Mouse (Mus musculus): ENCODE measurements around the gene Usp10. TPM values are rescaled to one million over a fixed set of nuclear protein-coding genes. Genes with fewer than 3 reads are reported as not detected.
A peak's percentile ranks its signal among the peaks of the same experiment; 100 is the strongest.

The Usp10 gene
- polyA plus RNA-seq (2015; fragmentation: Nextera tagmentation; extraction: Ambion mirVana) = 120 and 152 TPM in 2 replicates

DNA sequence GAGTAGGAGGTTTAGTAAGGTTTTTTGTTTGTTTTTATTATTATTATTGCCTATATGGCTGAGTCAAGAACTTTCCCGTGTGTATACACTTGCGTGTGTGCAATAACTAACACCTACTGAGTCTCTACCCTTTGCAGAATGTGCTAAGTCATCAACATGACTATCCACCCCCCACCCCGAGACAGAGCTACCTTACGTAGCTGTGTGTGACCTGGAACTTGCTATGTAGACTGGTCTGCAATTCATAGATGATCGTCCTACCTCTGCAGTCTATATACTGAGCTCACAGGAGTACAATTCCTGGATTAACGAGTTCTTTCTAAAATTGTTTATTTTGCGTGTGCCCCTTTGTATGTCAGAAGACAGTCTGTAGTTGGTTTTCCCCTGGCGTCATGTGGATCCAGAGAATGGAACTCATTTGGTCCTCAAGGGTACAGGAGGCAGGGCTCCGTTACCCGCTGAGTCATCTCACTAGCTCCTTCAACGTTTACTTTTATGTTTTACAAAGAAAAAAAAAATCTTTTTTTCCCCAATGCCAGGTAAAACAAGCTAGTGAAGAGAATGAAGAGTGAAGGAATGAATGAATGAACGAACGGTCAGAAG, at the start of gene Usp10:
Gene Usp10 (plus strand): TSS at position 417 of the 603 bp plus-strand sequence.
- WGBS = 22% methylated on average over 13 of the region's 13 CpGs
- Histone ChIP-seq H3K36me3 (ENCODE audit: control insufficient read depth, insufficient read depth, low read length) (no peaks in the 10 kb centered on the region), H3K9me3 (ENCODE audit: control insufficient read depth, low read length) (no peaks in the 10 kb centered on the region), H3K4me3 (ENCODE audit: low read length) (peak within 1 kb of the TSS; percentile 87), H3K27me3 (replicated peaks; ENCODE audit: control insufficient read depth, insufficient read depth, low read length) (no peaks in the 10 kb centered on the region), H3K4me1 (ENCODE audit: control insufficient read depth, insufficient read depth, low read depth, low read length) (peaks cover 37% of the 10 kb centered on the region), H3K27ac (ENCODE audit: low read depth, low read length) (peak within 1 kb of the TSS; percentile 94), H3K4me2 (ENCODE audit: low read length) (peak within 1 kb of the TSS; percentile 77), H3K9ac (ENCODE audit: low read depth, low read length) (peak within 1 kb of the TSS; percentile 96)
- ATAC-seq = peak; percentile 9

DNA sequence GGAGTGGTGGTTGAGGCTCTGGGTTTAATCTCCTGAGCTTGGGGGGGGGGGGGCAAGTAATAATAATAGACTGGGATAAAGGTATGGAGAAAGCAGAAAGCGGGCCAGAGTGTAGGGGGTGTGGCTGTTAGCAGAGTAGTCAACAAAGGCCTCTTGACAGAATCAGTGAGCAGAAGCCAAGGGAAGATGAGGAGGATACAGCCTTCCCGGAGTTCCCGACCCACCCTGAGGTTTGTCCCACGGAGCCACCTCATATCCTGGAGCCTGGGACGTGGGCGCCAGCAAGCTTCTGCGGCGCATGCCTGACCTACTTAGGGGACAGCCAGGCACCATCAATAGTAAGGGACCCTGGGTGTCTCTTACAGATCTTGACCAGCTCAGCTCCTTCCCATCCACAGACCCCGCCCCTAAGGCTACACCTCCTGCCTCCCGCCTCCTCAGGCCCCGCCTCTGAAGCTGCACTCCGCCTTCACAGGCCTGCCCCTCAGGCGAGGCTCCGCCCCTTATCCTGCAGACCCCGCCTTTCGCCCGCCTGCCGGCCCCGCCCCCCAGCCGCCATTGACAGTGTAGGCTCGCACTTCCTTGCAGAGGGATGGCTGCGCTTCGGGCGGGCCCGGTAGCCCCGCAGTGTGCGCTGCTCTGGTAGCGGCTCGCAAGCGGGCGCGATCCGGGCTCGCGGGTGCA, 48.3 kb upstream of the Usp10 start, which contains the start of gene Klhl36:
Gene Klhl36 (plus strand): TSS at position 561 of the 684 bp plus-strand sequence.
- under 1% methylated on average over 35 of the region's 35 CpGs for WGBS
- H3K4me2 ChIP-seq (ENCODE audit: low read length) = peak within 1 kb of the TSS; percentile 87
- peak within 1 kb of the TSS; percentile 68 for H3K27ac ChIP-seq (ENCODE audit: low read depth, low read length)
- ATAC-seq = peak; percentile 97
- H3K9ac ChIP-seq (ENCODE audit: low read depth, low read length) = peak within 1 kb of the TSS; percentile 94
- peaks cover 15% of the 10 kb centered on the region for H3K4me1 ChIP-seq (ENCODE audit: control insufficient read depth, insufficient read depth, low read depth, low read length)
- H3K36me3 ChIP-seq (ENCODE audit: control insufficient read depth, insufficient read depth, low read length) = no peaks in the 10 kb centered on the region
- no peaks in the 10 kb centered on the region for H3K9me3 ChIP-seq (ENCODE audit: control insufficient read depth, low read length)
- peak within 1 kb of the TSS; percentile 91 for H3K4me3 ChIP-seq (ENCODE audit: low read length)
- no peaks in the 10 kb centered on the region for H3K27me3 ChIP-seq (replicated peaks; ENCODE audit: control insufficient read depth, insufficient read depth, low read length)

DNA sequence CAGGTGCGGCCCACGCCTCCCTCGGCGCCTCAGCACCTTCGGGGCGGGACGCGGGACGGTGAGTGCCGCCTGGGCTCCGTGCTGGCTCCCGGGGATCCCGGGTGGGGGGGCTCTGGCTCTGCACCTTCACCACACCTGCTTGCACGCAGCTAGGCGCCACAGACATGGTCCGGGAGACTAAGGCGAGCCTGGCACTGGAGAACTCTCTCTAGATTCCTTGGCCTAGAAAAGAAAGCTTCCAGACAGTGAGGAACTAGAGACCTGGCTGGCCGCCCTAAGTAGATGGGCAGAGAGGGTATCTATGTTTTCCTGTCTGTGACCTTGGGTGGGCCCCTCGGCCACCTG, 47.8 kb upstream of the Usp10 start:
- peak overlapping the region; percentile 87 for H3K4me2 ChIP-seq (ENCODE audit: low read length)
- H3K9ac ChIP-seq (ENCODE audit: low read depth, low read length) = peak overlapping the region; percentile 94
- no peaks in the 10 kb centered on the region for H3K36me3 ChIP-seq (ENCODE audit: control insufficient read depth, insufficient read depth, low read length)
- 0% methylated on average over 18 of the region's 19 CpGs for WGBS
- H3K27ac ChIP-seq (ENCODE audit: low read depth, low read length) = peak overlapping the region; percentile 68
- no peak for ATAC-seq
- H3K27me3 ChIP-seq (replicated peaks; ENCODE audit: control insufficient read depth, insufficient read depth, low read length) = no peaks in the 10 kb centered on the region
- H3K9me3 ChIP-seq (ENCODE audit: control insufficient read depth, low read length) = no peaks in the 10 kb centered on the region
- peaks cover 15% of the 10 kb centered on the region for H3K4me1 ChIP-seq (ENCODE audit: control insufficient read depth, insufficient read depth, low read depth, low read length)
- H3K4me3 ChIP-seq (ENCODE audit: low read length) = peak overlapping the region; percentile 91

DNA sequence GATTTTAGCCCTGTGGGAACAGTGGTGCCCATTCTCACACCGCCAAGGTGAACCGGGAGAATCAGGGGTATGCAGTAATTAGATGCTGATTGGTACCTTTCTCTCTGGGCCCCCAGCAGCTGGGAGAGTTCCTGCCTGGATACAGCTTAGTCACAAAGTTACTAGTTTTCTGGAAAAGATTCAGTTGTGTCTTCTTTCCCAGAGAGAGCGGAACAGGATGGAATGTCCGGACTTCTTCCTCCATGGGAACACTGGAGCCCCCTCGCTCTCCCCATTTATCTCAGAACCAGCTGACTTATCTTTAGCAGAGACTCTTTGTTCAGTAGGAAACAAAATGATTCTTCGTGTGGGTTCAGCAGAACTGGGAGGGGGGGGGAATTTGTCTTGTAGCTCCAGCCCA, 47.4 kb upstream of the Usp10 start:
- peak overlapping the region; percentile 87 for H3K4me2 ChIP-seq (ENCODE audit: low read length)
- H3K36me3 ChIP-seq (ENCODE audit: control insufficient read depth, insufficient read depth, low read length) = no peaks in the 10 kb centered on the region
- peak overlapping the region; percentile 91 for H3K4me3 ChIP-seq (ENCODE audit: low read length)
- peak overlapping the region; percentile 68; the same call in 1 of the 2 replicates for H3K27ac ChIP-seq (ENCODE audit: low read depth, low read length)
- H3K4me1 ChIP-seq (ENCODE audit: control insufficient read depth, insufficient read depth, low read depth, low read length) = peaks cover 15% of the 10 kb centered on the region
- no peak for ATAC-seq
- H3K9me3 ChIP-seq (ENCODE audit: control insufficient read depth, low read length) = no peaks in the 10 kb centered on the region
- H3K27me3 ChIP-seq (replicated peaks; ENCODE audit: control insufficient read depth, insufficient read depth, low read length) = no peaks in the 10 kb centered on the region
- whole genome bisulfite sequencing = 11% methylated on average over 6 of the region's 6 CpGs
- peak overlapping the region; percentile 94 for H3K9ac ChIP-seq (ENCODE audit: low read depth, low read length)

DNA sequence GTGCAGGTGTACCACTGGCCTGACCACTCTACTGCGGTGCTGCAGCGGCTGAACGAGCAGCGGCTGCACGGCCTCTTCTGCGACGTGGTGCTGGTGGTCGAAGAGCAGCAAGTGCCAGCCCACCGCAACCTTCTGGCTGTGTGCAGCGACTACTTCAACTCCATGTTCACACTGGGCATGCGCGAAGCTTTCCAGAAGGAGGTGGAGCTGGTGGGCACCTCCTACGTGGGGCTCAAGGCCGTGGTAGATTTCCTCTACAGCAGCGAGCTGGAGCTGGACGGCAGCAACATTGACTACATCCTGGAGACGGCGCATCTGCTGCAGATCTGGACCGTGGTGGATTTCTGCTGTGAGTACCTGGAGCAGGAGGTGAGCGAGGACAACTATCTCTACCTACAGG, 40.5 kb upstream of the Usp10 start:
- no peak overlapping the region for H3K4me3 ChIP-seq (ENCODE audit: low read length)
- peaks cover 3% of the 10 kb centered on the region for H3K9me3 ChIP-seq (ENCODE audit: control insufficient read depth, low read length)
- H3K4me2 ChIP-seq (ENCODE audit: low read length) = no peak overlapping the region
- H3K27ac ChIP-seq (ENCODE audit: low read depth, low read length) = no peak overlapping the region
- H3K4me1 ChIP-seq (ENCODE audit: control insufficient read depth, insufficient read depth, low read depth, low read length) = no peaks in the 10 kb centered on the region
- ATAC-seq = no peak
- H3K9ac ChIP-seq (ENCODE audit: low read depth, low read length) = no peak overlapping the region
- WGBS = 85% methylated on average over 20 of the region's 20 CpGs
- H3K36me3 ChIP-seq (ENCODE audit: control insufficient read depth, insufficient read depth, low read length) = peaks cover 33% of the 10 kb centered on the region
- H3K27me3 ChIP-seq (replicated peaks; ENCODE audit: control insufficient read depth, insufficient read depth, low read length) = no peaks in the 10 kb centered on the region

DNA sequence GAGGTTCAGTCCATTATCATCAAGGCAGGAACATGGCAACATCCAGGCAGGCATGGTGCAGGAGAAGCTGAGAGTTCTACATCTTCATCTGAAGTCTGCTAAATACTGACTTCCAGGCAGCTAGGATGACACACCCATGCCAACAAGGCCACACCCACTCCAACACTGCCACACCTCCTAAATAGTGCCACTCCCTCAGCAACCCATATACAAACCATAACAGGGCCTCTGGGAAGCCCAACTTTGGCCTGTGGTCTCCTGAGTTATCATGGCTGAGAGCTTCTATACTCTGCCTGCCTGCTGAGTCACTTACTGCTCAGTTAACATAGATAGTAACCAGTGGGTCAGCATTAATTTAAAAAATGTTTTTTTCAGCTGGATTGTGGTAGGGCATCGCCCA, 37.0 kb upstream of the Usp10 start:
- Histone ChIP-seq H3K9ac (ENCODE audit: low read depth, low read length) (no peak overlapping the region), H3K27ac (ENCODE audit: low read depth, low read length) (no peak overlapping the region), H3K4me3 (ENCODE audit: low read length) (no peak overlapping the region), H3K36me3 (ENCODE audit: control insufficient read depth, insufficient read depth, low read length) (peaks cover 39% of the 10 kb centered on the region), H3K27me3 (replicated peaks; ENCODE audit: control insufficient read depth, insufficient read depth, low read length) (no peaks in the 10 kb centered on the region), H3K9me3 (ENCODE audit: control insufficient read depth, low read length) (peaks cover 3% of the 10 kb centered on the region), H3K4me1 (ENCODE audit: control insufficient read depth, insufficient read depth, low read depth, low read length) (no peaks in the 10 kb centered on the region), H3K4me2 (ENCODE audit: low read length) (no peak overlapping the region)
- ATAC-seq = no peak
- 97% methylated on average over 1 of the region's 1 CpGs for WGBS

DNA sequence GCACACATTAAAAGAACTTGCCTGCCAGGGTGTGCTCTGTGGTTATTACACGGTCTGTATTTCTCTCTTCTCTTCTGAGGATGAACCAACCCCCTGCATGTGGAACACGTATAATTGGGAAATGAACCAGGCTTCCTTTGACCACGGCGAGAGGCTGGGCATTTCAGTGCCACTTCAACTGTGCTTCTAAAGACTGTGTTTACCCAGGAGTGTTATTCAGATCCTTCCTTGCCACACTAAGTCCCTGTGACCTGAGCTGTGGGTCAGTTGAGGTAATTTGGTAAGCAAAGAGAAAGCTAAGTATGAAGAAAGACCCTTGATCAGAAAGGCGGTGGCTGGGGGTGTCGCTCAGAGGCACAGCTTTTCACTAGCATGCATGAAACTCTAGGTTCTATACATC, 28.9 kb upstream of the Usp10 start:
- Histone ChIP-seq H3K9ac (ENCODE audit: low read depth, low read length) (no peak overlapping the region), H3K4me2 (ENCODE audit: low read length) (no peak overlapping the region), H3K27ac (ENCODE audit: low read depth, low read length) (no peak overlapping the region), H3K4me3 (ENCODE audit: low read length) (no peak overlapping the region), H3K27me3 (replicated peaks; ENCODE audit: control insufficient read depth, insufficient read depth, low read length) (no peaks in the 10 kb centered on the region), H3K36me3 (ENCODE audit: control insufficient read depth, insufficient read depth, low read length) (peaks cover 6% of the 10 kb centered on the region; the same call in 1 of the 2 replicates), H3K9me3 (ENCODE audit: control insufficient read depth, low read length) (no peaks in the 10 kb centered on the region), H3K4me1 (ENCODE audit: control insufficient read depth, insufficient read depth, low read depth, low read length) (no peaks in the 10 kb centered on the region; the same call in 1 of the 2 replicates)
- 72% methylated on average over 6 of the region's 6 CpGs for WGBS
- ATAC-seq = no peak

DNA sequence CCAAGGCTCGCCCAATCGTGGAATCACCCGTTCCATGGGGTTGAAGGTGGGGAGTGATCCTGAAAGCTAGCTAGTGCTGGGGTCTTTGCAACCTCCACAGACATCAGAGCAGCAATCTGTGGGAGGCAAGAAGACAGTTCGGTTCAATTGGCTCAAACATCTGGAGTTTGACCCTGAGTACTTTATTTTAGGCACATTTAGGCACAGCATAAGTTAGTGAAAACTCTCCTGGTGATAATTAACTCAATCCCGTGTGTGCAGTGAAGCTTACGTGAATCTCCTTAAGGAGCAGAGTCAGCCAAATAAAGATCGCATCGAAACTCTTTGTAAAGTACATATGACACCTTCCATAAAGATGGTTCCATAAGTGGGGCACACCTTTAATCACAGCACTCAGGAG, 28.2 kb upstream of the Usp10 start:
- no peaks in the 10 kb centered on the region for H3K9me3 ChIP-seq (ENCODE audit: control insufficient read depth, low read length)
- no peaks in the 10 kb centered on the region for H3K27me3 ChIP-seq (replicated peaks; ENCODE audit: control insufficient read depth, insufficient read depth, low read length)
- H3K9ac ChIP-seq (ENCODE audit: low read depth, low read length) = no peak overlapping the region
- ATAC-seq = no peak
- no peak overlapping the region for H3K4me3 ChIP-seq (ENCODE audit: low read length)
- 77% methylated on average over 8 of the region's 8 CpGs for WGBS
- H3K4me1 ChIP-seq (ENCODE audit: control insufficient read depth, insufficient read depth, low read depth, low read length) = no peaks in the 10 kb centered on the region; the same call in 1 of the 2 replicates
- H3K4me2 ChIP-seq (ENCODE audit: low read length) = no peak overlapping the region
- H3K27ac ChIP-seq (ENCODE audit: low read depth, low read length) = no peak overlapping the region
- H3K36me3 ChIP-seq (ENCODE audit: control insufficient read depth, insufficient read depth, low read length) = 0 out of 2 replicates have a peak, but pooled peaks cover 5% of the 10 kb centered on the region

DNA sequence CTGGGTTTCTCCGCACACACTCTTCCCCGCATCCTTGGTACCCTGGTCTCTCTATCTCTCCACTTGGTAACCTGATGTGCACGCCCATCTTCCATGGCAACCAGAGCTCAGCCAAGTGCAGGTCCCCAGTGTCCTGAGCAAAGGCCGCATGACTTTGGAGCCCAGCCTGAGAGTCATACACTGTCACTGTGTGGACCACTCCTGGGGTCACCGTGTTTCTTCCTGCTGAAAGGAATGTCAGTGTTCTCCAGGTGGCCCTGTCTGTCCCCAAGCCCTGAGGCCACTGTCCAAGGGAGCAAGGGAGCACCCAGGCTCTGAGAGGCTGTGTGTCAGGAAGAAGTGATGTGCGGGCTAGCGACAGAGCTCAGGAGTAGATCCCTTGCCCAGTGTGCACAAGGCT, 26.9 kb upstream of the Usp10 start:
- no peak overlapping the region for H3K4me2 ChIP-seq (ENCODE audit: low read length)
- H3K9ac ChIP-seq (ENCODE audit: low read depth, low read length) = no peak overlapping the region
- H3K4me3 ChIP-seq (ENCODE audit: low read length) = no peak overlapping the region
- no peak for ATAC-seq
- no peak overlapping the region for H3K27ac ChIP-seq (ENCODE audit: low read depth, low read length)
- H3K27me3 ChIP-seq (replicated peaks; ENCODE audit: control insufficient read depth, insufficient read depth, low read length) = no peaks in the 10 kb centered on the region
- no peaks in the 10 kb centered on the region for H3K36me3 ChIP-seq (ENCODE audit: control insufficient read depth, insufficient read depth, low read length)
- H3K4me1 ChIP-seq (ENCODE audit: control insufficient read depth, insufficient read depth, low read depth, low read length) = no peaks in the 10 kb centered on the region; the same call in 1 of the 2 replicates
- no peaks in the 10 kb centered on the region for H3K9me3 ChIP-seq (ENCODE audit: control insufficient read depth, low read length)
- WGBS = 88% methylated on average over 7 of the region's 7 CpGs

All from hindbrain, embryonic 16.5 days (tissue).